Mouse (Mus musculus): ENCODE measurements around the gene 9530077C05Rik.
A peak's percentile ranks its signal among the peaks of the same experiment; 100 is the strongest.
"Not testable (repeated sequence)": the region's sequence is repeated elsewhere in the genome, so short reads cannot be mapped to it uniquely, and the experiment has no call there.

Gene 9530077C05Rik

DNA sequence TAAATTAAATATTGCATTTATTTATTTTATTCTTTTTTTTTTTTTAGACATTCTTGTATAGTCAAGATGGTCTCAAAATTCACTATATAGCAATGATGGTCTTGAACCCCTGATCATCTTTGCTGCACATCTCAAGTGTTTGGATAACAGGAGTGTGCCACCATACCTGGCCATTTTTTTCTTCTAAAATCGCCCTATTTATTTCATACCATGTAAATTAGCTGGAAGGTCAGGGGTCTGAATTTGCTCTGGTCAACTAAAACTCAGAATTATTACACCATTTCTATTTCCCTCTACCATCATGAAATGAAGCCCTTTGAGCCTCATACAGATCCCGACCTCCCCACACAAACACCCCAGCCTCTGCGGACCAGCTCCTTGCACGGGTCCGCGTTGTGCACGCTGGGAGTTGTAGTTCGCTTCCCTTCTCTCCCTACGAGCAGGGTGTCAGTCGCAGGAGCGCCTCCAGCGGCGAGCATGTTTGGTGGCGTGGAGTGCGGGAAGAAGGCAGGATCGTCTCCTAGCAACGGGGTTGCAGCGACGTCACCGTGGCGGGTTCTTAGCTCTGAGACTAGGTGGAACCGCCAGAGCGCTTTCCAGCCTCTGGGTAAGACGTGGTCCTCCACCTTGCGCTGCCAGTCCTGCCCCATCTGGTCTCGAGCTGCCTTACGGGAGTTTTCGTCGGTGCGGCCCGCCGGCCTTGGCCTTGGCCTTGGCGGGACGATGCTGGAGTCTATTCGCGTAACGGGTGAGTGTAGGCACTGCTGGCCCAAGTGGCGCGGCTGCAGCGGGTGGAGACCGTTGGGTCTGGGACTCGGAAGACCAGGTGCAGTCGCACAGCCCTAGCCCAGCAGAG lies at the start of gene 9530077C05Rik:
Gene 9530077C05Rik, plus strand, starts transcription at position 512 of the 856 bp plus-strand sequence.
- peak; percentile 91 for DNase-seq (ENCODE audit: extremely low read depth, insufficient read length, low spot score)

DNA sequence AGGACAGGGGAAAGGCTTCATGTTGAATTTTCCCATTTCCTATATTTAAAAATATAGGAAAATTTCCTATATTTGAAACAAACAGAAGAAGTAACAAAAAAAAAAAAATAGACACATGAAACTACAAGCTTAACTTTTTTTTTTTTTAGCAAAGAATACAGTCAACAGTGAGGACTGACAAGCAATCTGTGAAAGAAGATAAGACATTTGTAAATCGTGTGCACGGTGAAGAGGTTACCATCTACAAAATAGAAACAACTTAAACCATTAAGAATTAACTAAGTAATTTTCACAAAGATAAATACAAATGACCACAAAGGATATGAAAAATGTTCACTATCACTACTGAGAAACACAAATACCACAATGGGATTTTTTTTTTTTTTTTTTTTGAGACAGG lies 45.1 kb upstream of the 9530077C05Rik start:
- DNase-seq (ENCODE audit: extremely low read depth, insufficient read length, low spot score) = no peak

- DNase-seq (ENCODE audit: extremely low read depth, insufficient read length, low spot score) = peak; percentile 29
These were observed 44.7 kb upstream of the 9530077C05Rik start for GRCm38 (mm10) chr9:22366621-22367020.

DNA sequence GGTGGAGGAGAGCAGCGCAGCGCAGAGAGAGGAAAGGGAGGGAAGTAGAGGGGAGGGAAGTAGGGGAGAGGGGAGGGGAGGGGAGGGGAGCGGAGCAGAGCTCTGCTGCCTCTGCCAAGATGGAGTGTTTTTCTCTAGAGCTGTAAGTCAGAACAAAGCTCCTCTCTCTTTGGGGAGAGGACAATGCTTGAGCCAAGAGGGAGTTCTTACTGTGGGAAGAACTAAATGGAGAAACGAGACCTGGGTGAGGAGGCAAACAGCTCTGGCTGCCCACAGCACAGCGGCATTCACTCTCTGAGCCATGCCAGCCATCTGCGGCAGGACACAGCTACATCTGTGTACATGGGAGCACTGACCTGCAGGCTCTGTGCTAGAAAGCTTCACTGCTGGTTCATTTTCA lies 43.3 kb upstream of the 9530077C05Rik start:
- no peak for DNase-seq (ENCODE audit: extremely low read depth, insufficient read length, low spot score)

GRCm38 (mm10) chr9:22372760-22373159 lies 38.6 kb upstream of the 9530077C05Rik start:
- DNase-seq (ENCODE audit: extremely low read depth, insufficient read length, low spot score) = no peak

DNA sequence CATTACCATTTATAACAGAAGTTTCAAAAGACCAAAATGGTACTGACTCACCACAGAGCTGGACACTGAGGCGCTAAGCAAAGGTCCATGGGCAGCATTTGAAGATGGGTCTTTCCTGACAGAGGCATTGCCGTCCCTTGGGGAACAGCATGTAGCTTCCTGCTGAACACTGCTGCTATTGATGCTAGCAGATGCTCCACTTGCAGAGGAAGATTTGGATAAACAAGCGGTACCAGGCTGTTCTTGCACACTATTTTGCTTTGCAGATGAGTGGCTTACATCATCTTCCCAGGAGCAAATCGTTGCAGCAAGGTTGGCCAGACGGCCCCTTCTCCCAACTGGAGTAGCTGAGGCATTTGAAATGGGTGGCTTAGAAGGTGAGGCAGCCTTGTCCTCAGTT lies 35.2 kb upstream of the 9530077C05Rik start:
- no peak for DNase-seq (ENCODE audit: extremely low read depth, insufficient read length, low spot score)

- peak; percentile 65 for DNase-seq (ENCODE audit: extremely low read depth, insufficient read length, low spot score)
These were observed 25.4 kb upstream of the 9530077C05Rik start for GRCm38 (mm10) chr9:22385890-22386289.

DNA sequence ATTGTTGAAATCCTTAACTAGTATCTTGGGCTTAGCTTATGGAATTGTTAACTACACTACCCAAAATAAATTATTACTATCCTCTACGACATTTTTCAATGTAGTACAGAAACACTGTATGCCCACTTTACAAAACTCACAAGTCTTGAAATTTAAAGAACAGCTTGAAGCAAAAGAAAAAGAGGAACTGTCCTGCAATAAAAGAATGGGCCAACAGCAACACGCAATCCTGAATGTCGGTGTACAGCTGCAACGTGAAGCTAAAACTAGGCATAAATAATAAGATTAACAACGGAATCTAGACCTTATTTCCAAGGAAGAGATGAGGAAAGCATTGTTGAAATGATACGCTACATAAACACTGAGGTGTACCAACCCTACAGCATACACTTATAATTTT lies 23.4 kb upstream of the 9530077C05Rik start:
- no peak for DNase-seq (ENCODE audit: extremely low read depth, insufficient read length, low spot score)

- DNase-seq (ENCODE audit: extremely low read depth, insufficient read length, low spot score) = no peak
These were observed 22.8 kb upstream of the 9530077C05Rik start for GRCm38 (mm10) chr9:22388401-22388980.

GRCm38 (mm10) chr9:22389021-22389476 lies 22.3 kb upstream of the 9530077C05Rik start, which contains the start of gene Anln:
TSS of gene Anln (minus strand) at chr9:22389188.
- DNase-seq (ENCODE audit: extremely low read depth, insufficient read length, low spot score) = peak; percentile 98

DNA sequence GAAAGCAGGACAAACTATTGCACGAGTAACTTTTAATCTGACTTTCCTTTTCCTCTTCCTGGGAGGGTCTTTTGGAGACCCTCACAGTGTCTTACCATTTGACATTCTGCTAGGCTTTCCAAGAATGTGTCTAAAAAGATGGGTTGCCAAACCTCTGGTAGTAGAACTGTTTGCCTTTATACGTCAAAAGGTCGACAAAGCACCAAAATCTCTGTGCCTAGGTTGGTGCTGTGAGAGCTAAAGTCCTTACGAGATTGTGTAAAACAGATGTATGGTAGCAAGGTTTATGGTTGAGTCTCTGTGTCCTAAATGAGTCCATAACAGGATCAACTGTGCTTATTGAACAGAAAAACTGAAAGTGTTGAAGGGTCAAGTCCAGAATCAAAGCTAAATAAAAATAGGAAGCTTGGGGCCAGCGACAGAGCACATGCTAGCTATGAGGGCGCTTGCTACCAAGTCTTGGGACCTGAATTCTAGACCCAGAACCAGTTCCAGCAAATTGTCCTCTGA lies 21.5 kb upstream of the 9530077C05Rik start:
- DNase-seq (ENCODE audit: extremely low read depth, insufficient read length, low spot score) = no peak

DNA sequence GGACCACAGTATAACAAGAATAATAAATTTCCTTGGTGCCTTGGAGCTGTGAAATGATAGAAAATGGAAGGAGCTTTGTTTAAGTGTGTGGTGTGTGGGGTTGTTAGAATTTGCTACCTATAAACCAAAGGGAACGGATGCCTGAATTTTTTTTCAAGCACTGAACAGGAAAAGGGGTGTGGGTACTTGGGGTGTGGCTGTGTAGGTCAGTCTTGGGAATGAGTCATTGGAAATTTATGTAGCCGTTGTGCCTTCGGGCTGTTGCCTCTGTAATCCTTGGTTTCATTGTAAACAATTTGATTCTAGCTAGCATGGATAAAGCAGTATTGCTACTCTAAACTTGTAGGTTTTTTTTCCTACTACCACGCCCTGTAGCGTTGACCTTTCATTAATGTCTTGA lies 20.9 kb upstream of the 9530077C05Rik start:
- DNase-seq (ENCODE audit: extremely low read depth, insufficient read length, low spot score) = peak; percentile 72

- no peak for DNase-seq (ENCODE audit: extremely low read depth, insufficient read length, low spot score)
These were observed 16.6 kb upstream of the 9530077C05Rik start for GRCm38 (mm10) chr9:22394725-22395124.

DNA sequence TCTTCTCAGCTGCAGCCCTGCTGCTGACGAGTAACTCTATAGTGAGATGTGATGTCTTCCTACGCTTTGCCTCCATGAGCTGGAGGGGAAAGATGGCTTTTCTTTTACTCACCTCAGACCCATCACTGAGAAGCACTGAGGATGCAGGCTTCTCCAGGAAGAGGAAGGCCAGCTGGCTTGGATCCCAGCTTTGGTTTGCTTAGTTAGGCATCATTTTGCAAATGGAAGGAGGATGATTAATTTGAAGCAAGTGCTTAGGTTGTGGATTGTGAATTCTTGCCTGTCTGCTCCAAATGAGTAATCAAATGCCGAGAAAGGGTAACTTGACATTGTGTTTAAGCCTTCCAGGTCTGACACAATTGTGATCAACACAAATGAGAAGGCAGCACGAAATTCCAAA lies 12.3 kb upstream of the 9530077C05Rik start:
- peak; percentile 34 for DNase-seq (ENCODE audit: extremely low read depth, insufficient read length, low spot score)

GRCm38 (mm10) chr9:22402001-22402400 lies 9.3 kb upstream of the 9530077C05Rik start:
- DNase-seq (ENCODE audit: extremely low read depth, insufficient read length, low spot score) = no peak

GRCm38 (mm10) chr9:22402976-22403375 lies 8.3 kb upstream of the 9530077C05Rik start:
- DNase-seq (ENCODE audit: extremely low read depth, insufficient read length, low spot score) = no peak

GRCm38 (mm10) chr9:22403501-22403900 lies 7.8 kb upstream of the 9530077C05Rik start:
- not testable (repeated sequence) for DNase-seq (ENCODE audit: extremely low read depth, insufficient read length, low spot score)

DNA sequence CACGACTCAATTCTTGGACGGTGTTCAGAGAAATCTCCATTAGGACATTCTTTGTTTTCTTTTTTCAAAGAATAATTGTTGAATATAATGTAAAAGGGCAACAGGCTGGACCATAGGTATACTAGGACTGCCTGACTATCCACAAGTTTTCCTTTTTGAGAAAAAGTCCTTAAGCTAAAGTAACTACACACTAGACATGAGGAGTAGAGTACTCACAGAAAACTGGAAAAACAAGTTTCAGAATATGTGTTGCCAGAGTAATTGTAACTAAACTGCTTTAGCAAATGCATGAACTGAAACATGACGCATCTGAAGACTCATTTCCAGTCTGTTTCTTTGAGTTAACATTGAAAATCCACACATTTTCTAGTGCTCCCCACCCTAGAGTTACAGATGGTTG lies 5.9 kb upstream of the 9530077C05Rik start:
- no peak for DNase-seq (ENCODE audit: extremely low read depth, insufficient read length, low spot score)

DNA sequence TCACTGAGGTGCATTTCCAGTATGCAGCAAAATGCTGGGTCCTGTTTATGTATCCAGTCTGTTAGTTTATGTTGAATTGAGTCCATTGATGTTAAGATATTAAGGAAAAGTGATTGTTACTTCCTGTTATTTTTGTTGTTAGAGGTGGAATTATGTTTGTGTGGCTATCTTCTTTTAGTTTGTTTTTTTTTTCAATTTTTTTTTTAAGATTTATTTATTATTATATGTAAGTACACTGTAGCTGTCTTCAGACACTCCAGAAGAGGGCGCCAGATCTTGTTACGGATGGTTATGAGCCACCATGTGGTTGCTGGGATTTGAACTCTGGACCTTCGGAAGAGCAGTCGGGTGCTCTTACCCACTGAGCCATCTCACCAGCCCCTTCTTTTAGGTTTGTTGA lies 3.7 kb upstream of the 9530077C05Rik start:
- not testable (repeated sequence) for DNase-seq (ENCODE audit: extremely low read depth, insufficient read length, low spot score)

GRCm38 (mm10) chr9:22408344-22408743 lies 3.0 kb upstream of the 9530077C05Rik start:
- not testable (repeated sequence) for DNase-seq (ENCODE audit: extremely low read depth, insufficient read length, low spot score)

DNA sequence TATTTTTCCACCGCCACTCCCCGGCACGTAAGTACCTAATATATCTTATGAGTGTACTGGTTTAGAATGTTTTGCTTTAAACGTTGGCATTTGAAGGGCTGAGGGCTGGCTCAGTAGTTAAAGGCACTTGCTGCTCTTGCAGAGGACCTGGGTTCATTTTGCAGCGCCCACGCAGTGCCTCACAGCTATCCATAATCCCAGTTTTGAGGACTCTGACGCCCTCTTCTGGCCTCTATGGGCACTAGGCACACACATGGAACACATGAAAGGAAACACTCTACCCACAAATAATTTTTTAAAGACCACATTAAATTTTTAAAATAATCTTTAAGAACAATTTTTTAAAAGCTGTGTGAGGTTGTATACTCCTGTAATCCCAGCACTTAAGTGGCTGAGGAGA lies 1.8 kb upstream of the 9530077C05Rik start:
- no peak for DNase-seq (ENCODE audit: extremely low read depth, insufficient read length, low spot score)

GRCm38 (mm10) chr9:22416187-22416586 lies 4.9 kb downstream of the 9530077C05Rik start:
- DNase-seq (ENCODE audit: extremely low read depth, insufficient read length, low spot score) = no peak
